Mouse (Mus musculus) urinary bladder, postnatal 25 days (tissue): ENCODE data around the gene Tet1.

ENCODE experiments used
- DNase-seq: peaks from one replicate; pipeline ENCODE4 v3.0.0; 2022; ENCODE audit warnings: low spot score

Gene Tet1

GRCm38 (mm10) chr10:62892549-62893232 lies 16.1 kb downstream of the Tet1 start:
- DNase-seq, result no peak

DNA sequence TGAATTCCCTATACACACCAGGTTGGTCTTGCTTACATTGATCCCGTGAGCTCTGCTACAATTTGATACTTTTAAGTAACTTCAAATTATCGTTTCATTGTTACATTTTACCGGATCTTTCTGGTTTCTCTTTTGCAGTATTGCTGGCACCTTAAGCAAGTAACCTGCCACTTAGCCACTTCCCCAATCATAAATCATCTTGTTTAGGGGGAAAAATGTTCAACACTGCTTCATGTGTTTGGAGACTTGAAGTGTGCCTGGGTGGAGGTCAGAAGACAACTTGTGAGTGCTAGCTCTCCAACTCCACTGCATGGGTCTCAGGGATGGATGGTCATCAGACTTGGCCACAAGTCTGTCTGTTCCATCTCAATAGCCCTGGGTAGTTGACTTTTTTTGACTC lies 17.8 kb downstream of the Tet1 start:
- DNase-seq, result no peak

GRCm38 (mm10) chr10:62886799-62887591 lies 21.8 kb downstream of the Tet1 start:
- DNase-seq, result peak; percentile 45

DNA sequence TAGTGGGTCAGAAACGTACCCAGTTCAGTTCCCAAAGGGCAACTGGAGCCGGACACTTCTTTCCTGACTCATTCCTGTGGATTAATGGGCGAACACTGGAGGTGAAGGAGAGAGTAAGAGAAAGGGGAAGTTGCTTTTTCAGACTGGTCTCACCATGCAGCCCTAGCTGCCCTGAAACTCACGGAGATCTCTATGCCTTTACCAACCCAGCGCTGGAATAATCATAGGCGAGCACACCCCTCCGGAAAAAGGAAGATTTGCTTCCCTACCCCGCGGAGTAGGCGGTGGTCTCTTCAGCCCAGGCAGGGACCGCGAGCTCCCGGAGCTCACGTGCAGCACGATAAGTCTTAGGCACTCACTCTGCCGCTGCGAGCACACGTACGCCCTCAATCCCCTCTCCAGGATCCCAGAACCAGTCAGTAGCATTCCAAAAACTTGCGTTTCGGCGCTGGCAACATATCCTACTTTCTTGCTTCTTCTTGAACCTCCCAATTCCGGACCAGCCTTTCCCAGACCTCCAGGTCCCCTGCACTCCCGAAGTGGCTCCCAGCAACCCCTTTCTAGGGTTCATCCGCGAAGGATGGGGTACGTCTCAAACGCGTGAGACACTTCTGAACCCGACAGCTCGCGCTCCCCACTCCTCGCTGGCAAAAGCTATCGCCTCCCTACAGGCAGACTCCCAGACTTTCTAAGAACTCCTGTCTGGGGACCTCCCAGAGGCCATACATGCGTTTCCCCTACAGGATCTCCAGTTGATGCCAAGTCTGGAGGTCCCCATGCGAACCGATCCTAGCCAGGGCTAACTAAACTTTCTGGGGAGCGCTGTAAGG lies 22.6 kb downstream of the Tet1 start:
- no peak for DNase-seq

DNA sequence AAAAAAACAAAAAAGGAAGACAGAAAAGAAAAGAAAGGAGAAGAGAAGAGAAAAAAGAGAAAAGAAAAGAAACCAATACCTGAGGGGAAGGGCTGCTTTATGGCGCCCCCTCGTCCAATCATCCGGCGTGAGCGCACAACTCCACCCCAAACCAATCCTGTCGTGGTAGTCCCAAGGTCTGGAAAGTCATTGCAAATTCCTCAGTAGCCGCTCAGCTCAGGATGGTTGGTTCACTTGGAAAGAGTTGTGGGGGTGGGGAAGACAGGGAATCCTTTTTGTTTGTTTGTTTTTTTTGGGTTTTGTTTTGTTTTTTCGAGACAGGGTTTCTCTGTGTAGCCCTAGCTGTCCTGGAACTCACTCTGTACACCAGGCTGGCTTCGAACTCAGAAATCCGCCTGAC lies 23.3 kb downstream of the Tet1 start:
- DNase-seq, result no peak

DNA sequence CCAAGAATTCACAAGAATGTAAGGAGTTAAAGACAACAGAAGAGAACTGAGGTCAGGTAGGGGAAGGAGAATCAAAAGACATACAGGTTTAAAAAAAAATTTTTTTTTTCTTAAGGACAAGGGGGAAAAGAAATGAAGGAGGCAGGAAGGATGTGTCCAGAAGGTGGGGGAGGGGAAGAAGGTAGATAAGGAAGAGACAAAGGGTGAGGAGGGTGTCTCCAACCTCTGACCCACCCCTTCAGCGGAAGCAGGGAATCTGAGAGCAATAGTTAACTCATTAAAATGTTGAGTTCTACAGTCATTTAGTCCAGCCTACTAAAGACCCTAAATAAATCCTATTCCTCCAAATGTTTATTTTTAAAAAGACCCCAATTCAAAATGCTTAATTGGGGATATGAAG lies 24.3 kb downstream of the Tet1 start:
- no peak for DNase-seq

- DNase-seq, result no peak
Measured at GRCm38 (mm10) chr10:62883933-62884372, 24.8 kb downstream of the Tet1 start.

GRCm38 (mm10) chr10:62881211-62881610 lies 27.6 kb downstream of the Tet1 start:
- DNase-seq, result no peak

- DNase-seq, result no peak
Measured at GRCm38 (mm10) chr10:62878056-62878455, 30.7 kb downstream of the Tet1 start.

DNA sequence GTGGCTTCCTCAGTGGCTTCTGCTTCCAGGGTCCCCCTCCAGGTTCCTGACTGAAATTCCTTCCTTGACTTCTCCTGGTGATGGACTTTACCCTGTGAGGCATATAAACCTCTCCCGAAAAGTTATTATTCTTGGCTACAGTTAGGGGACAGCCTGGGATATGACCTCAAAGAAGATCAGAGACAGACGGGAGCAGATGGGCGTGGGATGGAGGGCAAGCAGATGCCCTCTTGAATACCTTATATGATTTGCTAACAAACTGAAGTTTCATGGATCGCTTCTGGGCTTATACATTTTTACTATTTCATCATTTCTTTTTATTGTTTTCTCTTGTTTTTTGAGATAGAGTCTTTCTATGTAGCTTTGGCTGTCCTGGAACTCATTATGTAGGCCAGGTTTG lies 33.2 kb downstream of the Tet1 start:
- no peak for DNase-seq

GRCm38 (mm10) chr10:62874828-62875227 lies 34.0 kb downstream of the Tet1 start:
- no peak for DNase-seq

GRCm38 (mm10) chr10:62866035-62866791 lies 42.6 kb downstream of the Tet1 start:
- DNase-seq, result no peak

DNA sequence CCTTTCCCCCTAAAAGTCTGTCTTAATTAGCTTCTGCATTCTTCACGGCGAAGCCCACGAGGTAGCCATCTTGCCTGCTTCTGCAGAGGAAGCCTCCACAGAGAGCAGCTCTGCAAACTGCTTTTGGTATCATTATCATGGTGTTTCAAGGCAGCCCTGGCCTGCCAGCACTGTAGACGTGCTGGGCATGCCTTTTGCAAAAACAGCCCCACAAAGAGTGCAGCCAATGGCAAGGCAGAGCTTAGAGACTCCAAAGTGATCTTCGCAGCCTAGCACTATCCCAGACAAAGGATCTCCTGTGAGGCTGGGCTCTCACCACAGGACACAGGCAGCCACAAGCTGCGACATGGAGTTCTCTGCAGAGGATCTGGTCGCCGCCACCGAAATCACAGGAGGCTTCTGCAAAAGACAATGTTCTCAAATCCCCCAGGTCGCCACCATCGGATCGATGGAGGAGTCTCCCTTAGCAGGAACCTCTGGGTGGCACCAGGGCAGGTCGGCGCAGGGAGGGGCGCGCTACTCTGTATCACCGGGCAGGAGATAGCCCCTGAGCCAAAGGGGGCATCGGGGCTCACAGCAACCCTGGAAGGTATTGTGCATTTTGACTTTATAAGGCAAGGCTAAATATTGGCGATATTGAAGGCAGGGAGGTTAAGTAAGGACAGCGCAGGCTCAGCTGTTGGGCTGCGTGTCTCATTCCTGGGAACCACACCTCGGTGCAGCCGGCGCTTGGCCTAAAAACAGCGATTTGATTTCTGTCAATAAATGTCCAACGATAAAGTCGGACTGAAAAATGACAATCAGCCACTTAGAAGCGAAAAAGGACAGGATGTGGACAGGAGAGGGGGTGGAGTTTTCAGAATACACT lies 43.4 kb downstream of the Tet1 start:
- peak; percentile 47 for DNase-seq

- no peak for DNase-seq
Measured at GRCm38 (mm10) chr10:62863563-62863962, 45.2 kb downstream of the Tet1 start.

DNA sequence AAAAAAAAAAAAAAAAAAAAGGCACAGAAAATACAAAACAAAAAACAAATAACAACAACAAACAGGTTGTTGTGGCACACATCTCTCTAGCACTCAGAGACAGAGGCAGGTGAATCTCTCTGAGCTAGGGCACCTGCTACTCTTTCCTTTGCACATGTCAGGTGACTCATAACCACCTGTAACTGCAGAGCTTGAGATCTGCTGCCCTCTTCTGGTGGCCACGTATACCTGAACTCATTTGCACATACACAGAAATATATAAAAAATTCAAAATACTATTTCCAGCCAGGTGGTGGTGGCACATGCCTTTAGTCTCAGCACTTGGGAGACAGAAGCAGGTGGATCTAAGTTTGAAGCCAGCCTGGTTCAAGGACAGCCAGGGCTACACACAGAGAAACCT lies 46.4 kb downstream of the Tet1 start:
- DNase-seq, result no peak

- DNase-seq, result no peak
Measured at GRCm38 (mm10) chr10:62858967-62859366, 49.8 kb downstream of the Tet1 start.

- DNase-seq, result no peak
Measured at GRCm38 (mm10) chr10:62856690-62857290, 52.0 kb downstream of the Tet1 start.

- no peak for DNase-seq
Measured at GRCm38 (mm10) chr10:62854992-62855391, 53.8 kb downstream of the Tet1 start.

GRCm38 (mm10) chr10:62854581-62854980 lies 54.2 kb downstream of the Tet1 start:
- no peak for DNase-seq

GRCm38 (mm10) chr10:62851578-62851977 lies 57.2 kb downstream of the Tet1 start:
- no peak for DNase-seq

- DNase-seq, result no peak
Measured at GRCm38 (mm10) chr10:62851025-62851424, 57.8 kb downstream of the Tet1 start.
